8 mouse cellular contexts compared by ENCODE assay signal in genomic region chr3:19451022-19451421, GRCm38 (mm10).
DNase-seq lines count a peak whose midpoint lies in the region; ATAC-seq and TF ChIP-seq lines count a peak whose summit lies in the region.

No protein-coding gene starts in this region.

- no peaks in the 10 kb centered on the region for H3K79me2 ChIP-seq in MEL (ENCODE audit: control insufficient read depth, insufficient read depth, low read length, poor library complexity)

- DNase-seq in cerebellum, postnatal 10 days, result peak; percentile 4 to 14
- DNase-seq in cerebellum, postnatal 36 days, result no peak
- DNase-seq in MEL (ENCODE audit: low read depth, low spot score), result peak; percentile 16
- peak; percentile 24 to 61 for DNase-seq in gastrocnemius, adult 8-10 months (ENCODE audit: low spot score in 2 of 2)
- DNase-seq in lung, adult 2 months, result peak; percentile 36
- DNase-seq in yolk sac, embryonic 10.5 days (ENCODE audit: low spot score), result peak; percentile 13
- DNase-seq in layer of hippocampus, adult 18-20 months (ENCODE audit: low spot score in 2 of 2), result no peak

- no peaks in the 10 kb centered on the region for H3K9me3 ChIP-seq in MEL (replicated peaks; ENCODE audit: insufficient read depth, low read length)
- H3K9me3 ChIP-seq in kidney, embryonic 14.5 days (ENCODE audit: control insufficient read depth, low read length), result no peaks in the 10 kb centered on the region

- TF ChIP-seq CTCF in MEL (IDR thresholded peaks at IDR 0.05 in 2 of 3, conservative IDR thresholded peaks at IDR 0.05 in 1 of 3; ENCODE audit: control insufficient read depth in 1 of 3, insufficient read depth in 1 of 3, low read depth in 2 of 3, low read length in 3 of 3, poor library complexity in 1 of 3, severe bottlenecking in 1 of 3), result no peak
- TF ChIP-seq CTCF in lung, adult 2 months (IDR thresholded peaks at IDR 0.05; ENCODE audit: insufficient read depth, low read length), result no peak

- no peak overlapping the region for H3K4me2 ChIP-seq in kidney, embryonic 14.5 days (replicated peaks; ENCODE audit: low read depth, low read length)

- no peak for TF ChIP-seq EP300 in MEL (IDR thresholded peaks at IDR 0.05; ENCODE audit: low read depth in 1 of 2, low read length in 2 of 2)

- no peaks in the 10 kb centered on the region for H3K27me3 ChIP-seq in MEL (ENCODE audit: control insufficient read depth in 1 of 2, insufficient read depth in 2 of 2, low read length in 2 of 2)
- H3K27me3 ChIP-seq in kidney, embryonic 14.5 days (ENCODE audit: control insufficient read depth, insufficient read depth, low read length), result no peaks in the 10 kb centered on the region

- H3K4me1 ChIP-seq in MEL (ENCODE audit: control insufficient read depth in 1 of 2, insufficient read depth in 2 of 2, low read length in 2 of 2), result no peaks in the 10 kb centered on the region
- no peaks in the 10 kb centered on the region for H3K4me1 ChIP-seq in lung, adult 2 months (ENCODE audit: control insufficient read depth, insufficient read depth, low read length)
- H3K4me1 ChIP-seq in kidney, embryonic 14.5 days (ENCODE audit: control insufficient read depth, insufficient read depth, low read length), result no peaks in the 10 kb centered on the region

- H3K27ac ChIP-seq in MEL (ENCODE audit: control insufficient read depth, low read depth, low read length), result no peak overlapping the region
- no peak overlapping the region for H3K27ac ChIP-seq in kidney, embryonic 14.5 days (ENCODE audit: low read depth, low read length)

- H3K36me3 ChIP-seq in MEL (ENCODE audit: control insufficient read depth in 1 of 2, insufficient read depth in 2 of 2, low read length in 2 of 2), result no peaks in the 10 kb centered on the region
- H3K36me3 ChIP-seq in kidney, embryonic 14.5 days (ENCODE audit: control insufficient read depth, insufficient read depth, low read length), result no peaks in the 10 kb centered on the region

- H3K4me3 ChIP-seq in MEL (ENCODE audit: control insufficient read depth in 1 of 2, insufficient read depth in 1 of 2, low read depth in 2 of 2, low read length in 2 of 2), result no peak overlapping the region
- no peak overlapping the region for H3K4me3 ChIP-seq in lung, adult 2 months (replicated peaks; ENCODE audit: extremely low read depth, low read depth, low read length)
- H3K4me3 ChIP-seq in kidney, embryonic 14.5 days (ENCODE audit: low read length), result no peak overlapping the region

- 15% methylated on average over 3 of the region's 3 CpGs for WGBS in lung, adult 2 months
- whole genome bisulfite sequencing in kidney, embryonic 14.5 days, result 48% methylated on average over 3 of the region's 3 CpGs

- no peak for TF ChIP-seq RAD21 in MEL (IDR thresholded peaks at IDR 0.05; ENCODE audit: low read depth, low read length)

- no peak for TF ChIP-seq POLR2A in MEL (IDR thresholded peaks at IDR 0.05; ENCODE audit: control insufficient read depth in 1 of 2, insufficient read depth in 1 of 2, low read depth in 1 of 2, low read length in 2 of 2, poor library complexity in 1 of 2)
- no peak for TF ChIP-seq POLR2A in lung, adult 2 months (IDR thresholded peaks at IDR 0.05; ENCODE audit: borderline replicate concordance, extremely low read depth, low read depth, low read length)

- no peak for ATAC-seq in kidney, embryonic 14.5 days (ENCODE audit: low FRiP score, low TSS enrichment)

- no peak overlapping the region for H3K9ac ChIP-seq in MEL (ENCODE audit: control insufficient read depth, low read depth, low read length, poor library complexity, severe bottlenecking)
- no peak overlapping the region for H3K9ac ChIP-seq in kidney, embryonic 14.5 days (ENCODE audit: low read depth, low read length)

TF ChIP-seq in MEL, 35 proteins besides CTCF, POLR2A, EP300 and RAD21:
- TF ChIP-seq NRF1 (IDR thresholded peaks at IDR 0.05; ENCODE audit: insufficient read depth, low read depth, low read length, poor library complexity, severe bottlenecking) (no peak), ETS1 (IDR thresholded peaks at IDR 0.05; ENCODE audit: low read depth, low read length) (no peak), SIN3A (IDR thresholded peaks at IDR 0.05; ENCODE audit: low read length) (no peak), MAX (IDR thresholded peaks at IDR 0.05; ENCODE audit: low read length) (no peak), E2F4 (IDR thresholded peaks at IDR 0.05; ENCODE audit: borderline replicate concordance, low read depth, low read length) (no peak), USF1 (IDR thresholded peaks at IDR 0.05; ENCODE audit: low read depth, low read length) (no peak), KAT2A (conservative IDR thresholded peaks at IDR 0.05; ENCODE audit: low read depth, low read length) (no peak), MYB (IDR thresholded peaks at IDR 0.05; ENCODE audit: low read depth, low read length) (no peak), USF2 (IDR thresholded peaks at IDR 0.05; ENCODE audit: borderline replicate concordance in 1 of 2, insufficient read depth in 1 of 2, low read depth in 1 of 2, low read length in 2 of 2) (no peak), MXI1 (IDR thresholded peaks at IDR 0.05; ENCODE audit: low read depth, low read length) (no peak), TAL1 (IDR thresholded peaks at IDR 0.05; ENCODE audit: low read length) (no peak), MAZ (IDR thresholded peaks at IDR 0.05; ENCODE audit: low read depth, low read length) (no peak)

Comparison
In these comparisons a context has a peak if more than half of its experiments do, and no peak if none do; other contexts are left out.
1. DNase-seq: peak in cerebellum, postnatal 10 days (2 of 2), MEL (single experiment), gastrocnemius, adult 8-10 months (2 of 2), lung, adult 2 months (single experiment) and yolk sac, embryonic 10.5 days (single experiment); none in cerebellum, postnatal 36 days (0 of 2) and layer of hippocampus, adult 18-20 months (0 of 2).